Mouse (Mus musculus): ENCODE measurements around the gene Slc6a21. TPM values are rescaled to one million over a fixed set of nuclear protein-coding genes. Genes with fewer than 3 reads are reported as not detected.

Gene Slc6a21
- polyA plus RNA-seq, 1 experiment from 2014 or later: not detected

DNA sequence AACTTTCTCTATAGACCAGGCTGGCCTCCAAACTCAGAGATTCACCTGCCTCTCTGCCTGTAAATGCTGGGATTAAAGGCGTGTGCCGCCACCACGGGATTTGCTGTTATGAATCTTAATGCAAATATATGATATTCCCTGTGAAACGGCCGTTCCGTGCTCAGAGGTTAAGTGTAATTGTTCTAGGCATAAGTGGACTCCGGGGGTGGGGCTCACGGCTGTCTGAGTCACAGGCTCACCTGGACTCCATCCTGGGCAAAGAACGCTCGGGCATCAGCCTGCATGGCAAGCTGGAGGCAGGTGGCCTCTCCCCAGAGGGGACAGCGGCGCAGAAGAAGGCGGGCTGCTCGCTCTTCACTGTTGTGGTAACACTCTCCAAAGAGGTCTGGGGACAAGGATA lies 39.2 kb downstream of the Slc6a21 start:
- no peaks in the 10 kb centered on the region for H3K27me3 ChIP-seq (ENCODE audit: control insufficient read depth, insufficient read depth, low read depth, low read length)
- no peak overlapping the region for H3K4me2 ChIP-seq (ENCODE audit: low read length)
- peaks cover 6% of the 10 kb centered on the region for H3K36me3 ChIP-seq (ENCODE audit: control insufficient read depth, insufficient read depth, low read length)
- H3K9ac ChIP-seq (ENCODE audit: low read depth, low read length): no peak overlapping the region
- peaks cover 2% of the 10 kb centered on the region; the same call in 1 of the 2 replicates for H3K4me1 ChIP-seq (ENCODE audit: control insufficient read depth, insufficient read depth, low read length)
- H3K27ac ChIP-seq (ENCODE audit: low read length): no peak overlapping the region
- no peaks in the 10 kb centered on the region for H3K9me3 ChIP-seq (replicated peaks; ENCODE audit: control insufficient read depth, low read length, poor library complexity, severe bottlenecking)
- 92% methylated on average over 14 of the region's 14 CpGs for WGBS
- no peak overlapping the region for H3K4me3 ChIP-seq (ENCODE audit: low read depth, low read length)
- no peak for ATAC-seq

DNA sequence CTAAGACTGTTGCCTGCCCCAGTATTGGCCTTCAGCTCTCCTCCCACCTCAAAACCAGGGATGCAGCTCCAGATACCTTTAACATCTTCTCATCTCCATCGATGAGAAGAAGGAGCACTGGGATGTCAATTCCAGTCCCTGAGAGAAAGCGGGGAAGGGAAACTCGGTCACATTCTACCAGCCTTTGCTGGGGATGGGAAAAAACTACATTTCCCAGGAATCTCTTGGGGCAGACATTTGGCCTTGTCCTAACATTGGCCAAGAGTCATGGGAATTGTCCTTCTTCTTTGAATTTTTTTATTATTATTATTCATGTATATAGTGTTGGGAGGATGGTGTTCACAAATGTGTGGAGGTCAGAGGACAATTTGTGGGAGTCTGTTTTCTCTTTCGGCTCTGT lies 44.9 kb downstream of the Slc6a21 start:
- Histone ChIP-seq H3K4me1 (ENCODE audit: control insufficient read depth, insufficient read depth, low read length) (no peaks in the 10 kb centered on the region), H3K9me3 (replicated peaks; ENCODE audit: control insufficient read depth, low read length, poor library complexity, severe bottlenecking) (no peaks in the 10 kb centered on the region), H3K9ac (ENCODE audit: low read depth, low read length) (no peak overlapping the region), H3K36me3 (ENCODE audit: control insufficient read depth, insufficient read depth, low read length) (peaks cover 11% of the 10 kb centered on the region; the same call in 1 of the 2 replicates), H3K27me3 (ENCODE audit: control insufficient read depth, insufficient read depth, low read depth, low read length) (no peaks in the 10 kb centered on the region), H3K4me2 (ENCODE audit: low read length) (no peak overlapping the region), H3K27ac (ENCODE audit: low read length) (no peak overlapping the region), H3K4me3 (ENCODE audit: low read depth, low read length) (no peak overlapping the region)
- ATAC-seq: no peak
- 84% methylated on average over 4 of the region's 4 CpGs for WGBS

DNA sequence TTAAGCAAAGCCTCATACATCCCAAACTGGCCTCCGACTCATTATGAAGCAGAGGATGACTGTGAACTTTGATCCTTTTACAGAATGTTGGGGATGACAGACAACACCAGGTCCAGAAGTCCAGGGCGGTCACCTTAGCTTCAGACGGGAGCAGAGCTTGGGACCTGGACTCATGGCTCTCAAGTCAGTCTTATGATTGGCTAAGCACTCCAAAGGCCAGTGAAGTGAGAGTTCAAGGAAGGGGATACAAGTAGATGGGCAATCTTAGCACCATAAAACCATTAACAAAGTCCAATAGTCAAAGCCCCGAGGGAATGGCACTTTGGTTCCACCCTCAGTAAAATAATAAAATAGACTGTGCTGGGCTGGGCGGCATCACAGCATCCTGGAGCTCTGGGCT lies 45.8 kb downstream of the Slc6a21 start:
- Histone ChIP-seq H3K27me3 (ENCODE audit: control insufficient read depth, insufficient read depth, low read depth, low read length) (no peaks in the 10 kb centered on the region), H3K9me3 (replicated peaks; ENCODE audit: control insufficient read depth, low read length, poor library complexity, severe bottlenecking) (no peaks in the 10 kb centered on the region), H3K36me3 (ENCODE audit: control insufficient read depth, insufficient read depth, low read length) (peaks cover 9% of the 10 kb centered on the region; the same call in 1 of the 2 replicates), H3K9ac (ENCODE audit: low read depth, low read length) (no peak overlapping the region), H3K4me3 (ENCODE audit: low read depth, low read length) (no peak overlapping the region), H3K4me2 (ENCODE audit: low read length) (no peak overlapping the region), H3K4me1 (ENCODE audit: control insufficient read depth, insufficient read depth, low read length) (no peaks in the 10 kb centered on the region), H3K27ac (ENCODE audit: low read length) (no peak overlapping the region)
- no peak for ATAC-seq
- 97% methylated on average over 5 of the region's 5 CpGs for WGBS

DNA sequence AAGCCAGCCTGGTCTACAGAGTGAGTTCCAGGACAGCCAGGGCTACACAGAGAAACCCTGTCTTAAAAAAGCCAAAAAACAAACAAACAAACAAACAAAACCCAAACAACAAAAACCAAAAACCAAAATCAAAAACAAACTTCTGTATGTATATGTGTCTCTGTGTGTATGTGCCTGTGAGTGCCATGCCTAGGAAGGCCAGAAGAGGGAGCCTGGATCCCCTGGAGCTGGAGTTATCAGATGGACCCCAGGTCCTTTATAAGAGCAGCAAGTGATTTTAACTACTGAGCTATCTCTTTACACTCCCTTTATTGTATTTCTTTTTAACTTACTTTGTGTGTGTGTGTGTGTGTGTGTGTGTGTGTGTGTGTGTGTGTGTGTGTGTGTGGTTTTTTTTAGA lies 48.5 kb downstream of the Slc6a21 start:
- Histone ChIP-seq H3K4me1 (ENCODE audit: control insufficient read depth, insufficient read depth, low read length) (no peaks in the 10 kb centered on the region), H3K27ac (ENCODE audit: low read length) (no peak overlapping the region), H3K36me3 (ENCODE audit: control insufficient read depth, insufficient read depth, low read length) (peaks cover 7% of the 10 kb centered on the region; the same call in 1 of the 2 replicates), H3K4me2 (ENCODE audit: low read length) (no peak overlapping the region), H3K9me3 (replicated peaks; ENCODE audit: control insufficient read depth, low read length, poor library complexity, severe bottlenecking) (no peaks in the 10 kb centered on the region), H3K4me3 (ENCODE audit: low read depth, low read length) (no peak overlapping the region), H3K9ac (ENCODE audit: low read depth, low read length) (no peak overlapping the region), H3K27me3 (ENCODE audit: control insufficient read depth, insufficient read depth, low read depth, low read length) (no peaks in the 10 kb centered on the region)
- ATAC-seq: no peak

DNA sequence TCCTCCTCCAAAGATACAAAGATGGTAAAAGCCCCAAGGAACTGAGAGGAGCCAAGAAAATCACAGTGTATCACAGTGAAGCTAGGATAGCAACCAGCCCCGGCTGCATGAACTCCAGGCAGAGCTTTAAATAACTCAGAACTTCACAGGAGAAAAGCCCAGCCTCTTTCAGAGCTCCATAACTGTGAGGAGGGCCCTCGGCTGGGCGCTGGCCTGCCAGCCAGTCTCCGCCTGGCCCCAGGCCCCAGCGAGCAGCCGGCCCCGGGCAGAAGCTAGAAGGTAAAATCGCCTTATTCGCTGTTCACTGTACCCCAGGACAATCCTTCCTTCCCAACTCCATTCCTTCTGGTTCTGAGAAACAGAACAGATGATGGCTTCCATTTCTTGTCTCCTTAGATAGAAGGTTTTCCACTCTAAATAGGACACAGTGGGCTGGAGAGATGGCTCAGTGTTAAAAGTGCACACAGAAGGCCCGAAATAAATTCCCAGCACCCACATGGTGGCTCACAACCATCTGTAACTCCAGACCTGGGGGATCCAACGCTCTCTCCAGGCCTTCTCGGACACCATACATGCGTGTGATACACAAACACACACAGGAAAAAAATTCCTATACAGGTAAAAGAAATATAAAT lies 51.6 kb downstream of the Slc6a21 start:
- Histone ChIP-seq H3K4me1 (ENCODE audit: control insufficient read depth, insufficient read depth, low read length) (peaks cover 12% of the 10 kb centered on the region), H3K9me3 (replicated peaks; ENCODE audit: control insufficient read depth, low read length, poor library complexity, severe bottlenecking) (no peaks in the 10 kb centered on the region), H3K9ac (ENCODE audit: low read depth, low read length) (no peak overlapping the region), H3K4me3 (ENCODE audit: low read depth, low read length) (no peak overlapping the region), H3K27ac (ENCODE audit: low read length) (no peak overlapping the region), H3K36me3 (ENCODE audit: control insufficient read depth, insufficient read depth, low read length) (peaks cover 7% of the 10 kb centered on the region; the same call in 1 of the 2 replicates), H3K27me3 (ENCODE audit: control insufficient read depth, insufficient read depth, low read depth, low read length) (no peaks in the 10 kb centered on the region), H3K4me2 (ENCODE audit: low read length) (no peak overlapping the region)
- no peak for ATAC-seq
- 81% methylated on average over 13 of the region's 13 CpGs for WGBS

DNA sequence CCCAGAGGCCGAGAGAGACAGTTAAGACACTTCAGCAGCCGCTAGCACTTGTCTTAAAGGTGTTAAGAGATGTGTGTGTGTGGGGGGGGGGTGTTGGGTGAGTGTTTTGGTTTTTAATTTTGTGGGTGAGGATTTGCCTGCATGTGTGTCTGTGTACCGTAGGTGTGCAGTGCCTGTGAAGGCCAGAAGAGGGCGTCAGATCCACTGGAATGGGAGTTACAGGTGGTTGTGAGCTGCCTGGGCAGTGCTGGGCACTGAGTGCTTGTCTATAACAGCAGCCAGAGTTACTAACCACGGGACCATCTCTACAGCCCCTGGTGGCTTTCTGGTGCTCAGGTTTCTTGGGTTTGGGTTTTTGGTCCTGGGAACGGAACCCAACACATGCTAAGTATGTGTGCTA lies 54.2 kb downstream of the Slc6a21 start:
- ATAC-seq: no peak
- Histone ChIP-seq H3K36me3 (ENCODE audit: control insufficient read depth, insufficient read depth, low read length) (peaks cover under 1% of the 10 kb centered on the region; the same call in 1 of the 2 replicates), H3K27me3 (ENCODE audit: control insufficient read depth, insufficient read depth, low read depth, low read length) (no peaks in the 10 kb centered on the region), H3K4me3 (ENCODE audit: low read depth, low read length) (no peak overlapping the region), H3K4me1 (ENCODE audit: control insufficient read depth, insufficient read depth, low read length) (peaks cover 12% of the 10 kb centered on the region), H3K9ac (ENCODE audit: low read depth, low read length) (no peak overlapping the region), H3K9me3 (replicated peaks; ENCODE audit: control insufficient read depth, low read length, poor library complexity, severe bottlenecking) (no peaks in the 10 kb centered on the region), H3K27ac (ENCODE audit: low read length) (no peak overlapping the region), H3K4me2 (ENCODE audit: low read length) (no peak overlapping the region)
- WGBS: 78% methylated on average over 6 of the region's 6 CpGs

DNA sequence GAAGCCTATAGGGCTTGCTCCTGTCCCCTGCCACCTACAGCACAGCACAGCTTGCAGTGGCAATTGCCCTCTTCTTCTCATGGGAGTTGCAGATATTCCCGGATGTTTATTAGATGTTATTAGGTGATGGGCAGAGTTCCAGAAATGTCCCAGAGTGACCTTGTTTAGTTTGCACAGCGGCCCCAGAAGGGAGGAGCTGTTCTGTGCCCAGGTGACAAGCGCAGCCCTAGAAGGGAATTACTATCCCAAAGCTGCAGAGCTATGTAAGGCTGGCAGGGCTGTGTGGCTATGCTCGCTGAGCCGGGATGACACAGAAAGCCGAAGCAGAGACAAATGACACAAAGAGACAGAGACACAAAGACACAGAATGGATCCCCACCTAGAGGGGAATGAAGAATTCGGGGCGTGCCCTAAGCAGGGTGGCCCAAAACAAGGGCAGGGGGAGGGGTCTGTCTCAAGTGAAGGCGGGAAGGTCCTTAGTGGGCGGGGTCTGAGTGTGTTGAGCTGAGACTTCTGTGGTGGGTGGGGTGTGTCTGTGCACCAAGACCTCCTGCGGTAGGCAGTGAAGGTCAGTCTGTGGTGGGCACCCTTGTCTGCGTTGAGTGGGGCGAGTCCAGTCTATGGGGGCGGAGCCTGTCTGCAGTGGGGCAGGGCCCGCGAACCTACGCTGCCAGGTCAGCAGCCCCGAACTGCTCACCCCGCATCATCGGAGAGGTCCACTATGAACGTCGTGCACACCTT lies 55.5 kb downstream of the Slc6a21 start:
- peak overlapping the region; percentile 90 for H3K4me2 ChIP-seq (ENCODE audit: low read length)
- ATAC-seq: peak; percentile 74
- peaks cover 12% of the 10 kb centered on the region for H3K4me1 ChIP-seq (ENCODE audit: control insufficient read depth, insufficient read depth, low read length)
- peak overlapping the region; percentile 78 for H3K9ac ChIP-seq (ENCODE audit: low read depth, low read length)
- no peaks in the 10 kb centered on the region for H3K9me3 ChIP-seq (replicated peaks; ENCODE audit: control insufficient read depth, low read length, poor library complexity, severe bottlenecking)
- H3K36me3 ChIP-seq (ENCODE audit: control insufficient read depth, insufficient read depth, low read length): no peaks in the 10 kb centered on the region
- peak overlapping the region; percentile 57; the same call in 1 of the 2 replicates for H3K27ac ChIP-seq (ENCODE audit: low read length)
- peaks cover 3% of the 10 kb centered on the region; the same call in 1 of the 2 replicates for H3K27me3 ChIP-seq (ENCODE audit: control insufficient read depth, insufficient read depth, low read depth, low read length)
- WGBS: 4% methylated on average over 22 of the region's 22 CpGs
- H3K4me3 ChIP-seq (ENCODE audit: low read depth, low read length): peak overlapping the region; percentile 62

DNA sequence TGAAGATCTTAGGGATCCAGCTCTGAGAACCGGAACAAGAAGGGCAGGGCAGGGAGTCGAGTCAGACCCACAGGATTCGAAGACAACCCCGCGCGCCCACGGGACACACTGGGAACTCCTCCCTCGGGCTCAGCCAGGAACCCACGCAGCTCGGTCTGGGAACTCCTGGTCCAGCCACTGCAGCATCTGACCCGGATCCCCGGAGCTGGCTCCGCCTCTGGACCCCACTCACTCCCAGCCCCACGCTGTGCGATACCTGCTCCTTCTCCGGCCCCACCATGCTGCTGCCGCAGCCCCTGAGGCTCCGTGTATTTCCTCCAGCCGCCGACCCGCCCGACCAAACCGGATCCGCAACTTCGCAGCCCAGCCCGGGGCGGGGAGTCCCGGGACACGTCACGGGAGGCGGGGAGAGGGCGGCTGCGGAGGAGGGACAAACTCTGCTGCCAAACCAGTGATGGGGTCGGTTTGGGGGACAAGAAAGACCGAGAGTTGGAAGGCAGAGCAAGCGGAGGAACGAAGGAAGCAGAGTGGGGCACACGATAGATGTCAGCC lies 56.2 kb downstream of the Slc6a21 start, which contains the start of gene Trpm4:
Gene Trpm4 (minus strand): TSS at position 350 of the 552 bp plus-strand sequence.
- peak within 1 kb of the TSS; percentile 57 for H3K27ac ChIP-seq (ENCODE audit: low read length)
- WGBS: under 1% methylated on average over 37 of the region's 38 CpGs
- H3K36me3 ChIP-seq (ENCODE audit: control insufficient read depth, insufficient read depth, low read length): no peaks in the 10 kb centered on the region
- H3K4me2 ChIP-seq (ENCODE audit: low read length): peak within 1 kb of the TSS; percentile 90
- no peaks in the 10 kb centered on the region for H3K9me3 ChIP-seq (replicated peaks; ENCODE audit: control insufficient read depth, low read length, poor library complexity, severe bottlenecking)
- H3K9ac ChIP-seq (ENCODE audit: low read depth, low read length): peak within 1 kb of the TSS; percentile 78
- H3K4me1 ChIP-seq (ENCODE audit: control insufficient read depth, insufficient read depth, low read length): peaks cover 12% of the 10 kb centered on the region
- H3K4me3 ChIP-seq (ENCODE audit: low read depth, low read length): peak within 1 kb of the TSS; percentile 62
- H3K27me3 ChIP-seq (ENCODE audit: control insufficient read depth, insufficient read depth, low read depth, low read length): peaks cover 5% of the 10 kb centered on the region; the same call in 1 of the 2 replicates
- ATAC-seq: peak; percentile 68

DNA sequence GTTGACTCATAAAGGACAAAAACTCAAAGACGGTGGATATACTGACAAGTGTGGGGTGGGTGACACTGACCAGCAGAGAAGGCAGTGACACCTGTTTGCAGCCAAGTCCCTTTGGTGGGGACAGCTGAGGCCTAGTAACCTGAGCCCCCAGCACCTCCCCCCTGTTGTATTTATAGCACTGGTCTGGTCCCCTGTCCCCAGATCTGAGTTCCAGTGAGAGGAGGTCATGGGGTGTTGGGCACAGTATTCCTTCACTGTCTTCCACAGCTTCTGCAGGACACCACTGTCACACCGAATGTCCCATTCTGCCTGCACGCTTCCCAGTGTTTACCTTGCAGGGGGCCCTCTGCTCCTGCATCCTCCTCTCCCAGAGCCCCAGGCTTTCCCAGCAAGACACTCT lies 57.3 kb downstream of the Slc6a21 start:
- no peak overlapping the region for H3K4me2 ChIP-seq (ENCODE audit: low read length)
- H3K4me1 ChIP-seq (ENCODE audit: control insufficient read depth, insufficient read depth, low read length): peaks cover 22% of the 10 kb centered on the region
- no peaks in the 10 kb centered on the region for H3K36me3 ChIP-seq (ENCODE audit: control insufficient read depth, insufficient read depth, low read length)
- 41% methylated on average over 3 of the region's 3 CpGs for WGBS
- H3K4me3 ChIP-seq (ENCODE audit: low read depth, low read length): no peak overlapping the region
- H3K27me3 ChIP-seq (ENCODE audit: control insufficient read depth, insufficient read depth, low read depth, low read length): peaks cover 5% of the 10 kb centered on the region; the same call in 1 of the 2 replicates
- H3K9me3 ChIP-seq (replicated peaks; ENCODE audit: control insufficient read depth, low read length, poor library complexity, severe bottlenecking): no peaks in the 10 kb centered on the region
- H3K27ac ChIP-seq (ENCODE audit: low read length): no peak overlapping the region
- H3K9ac ChIP-seq (ENCODE audit: low read depth, low read length): no peak overlapping the region
- no peak for ATAC-seq

Data from midbrain, embryonic 16.5 days (tissue).